Mouse (Mus musculus) liver, adult 2 months (tissue): Measurements from ENCODE around the gene Rnf216. TPM values are rescaled to one million over a fixed set of nuclear protein-coding genes. Genes with fewer than 3 reads are reported as not detected.

ENCODE experiments used
- DNase-seq: peaks from one replicate; pipeline ENCODE4 v3.0.0-alpha.2; 2011; ENCODE audit warnings: low read depth, low spot score; ENCODE audit errors: extremely low read depth
- H3K27ac ChIP-seq: fragments of 200-500 bp; replicated peaks from 2 replicates; pipeline ENCODE4 v1.5.1; 2012; ENCODE audit warnings: low read depth, mild to moderate bottlenecking, control low read depth, inconsistent platforms, low read length; ENCODE audit not compliant: insufficient read depth
- H3K27me3 ChIP-seq: fragments of 200-500 bp; 2 replicates; pipeline ENCODE4 v1.6.1; 2012; ENCODE audit warnings: mild to moderate bottlenecking, moderate library complexity, low read length, inconsistent platforms; ENCODE audit not compliant: control insufficient read depth, insufficient read depth
- H3K36me3 ChIP-seq: fragments of 200-500 bp; 2 replicates; pipeline ENCODE4 v1.6.1; 2012; ENCODE audit warnings: low read length, inconsistent platforms; ENCODE audit not compliant: control insufficient read depth, insufficient read depth
- H3K4me1 ChIP-seq: fragments of 200-500 bp; 2 replicates; pipeline ENCODE4 v1.6.1; 2011; ENCODE audit warnings: low read length; ENCODE audit not compliant: control insufficient read depth, insufficient read depth
- H3K4me3 ChIP-seq: fragments of 200-500 bp; 2 replicates; pipeline ENCODE4 v1.5.1; 2011; ENCODE audit warnings: low read depth, mild to moderate bottlenecking, control low read depth, low read length, moderate library complexity; ENCODE audit not compliant: insufficient read depth
- H3K79me2 ChIP-seq: fragments of 200-500 bp; 2 replicates; pipeline ENCODE4 v1.6.1; 2012; ENCODE audit warnings: inconsistent platforms, mild to moderate bottlenecking, low read length, moderate library complexity; ENCODE audit not compliant: control insufficient read depth, insufficient read depth
- H3K9ac ChIP-seq: fragments of 200-500 bp; 2 replicates; pipeline ENCODE4 v1.6.1; 2012; ENCODE audit warnings: low read depth, mild to moderate bottlenecking, control low read depth, inconsistent platforms, low read length
- CTCF ChIP-seq: fragments of 200-500 bp; IDR thresholded peaks from 2 replicates; pipeline ENCODE4 v1.5.1; 2011; ENCODE audit warnings: low read depth, low read length, control low read depth
- POLR2A ChIP-seq: fragments of 200-500 bp; IDR thresholded peaks from 2 replicates; pipeline ENCODE4 v1.6.1; 2011; ENCODE audit warnings: low read length, control low read depth; ENCODE audit not compliant: insufficient read depth; ENCODE audit errors: extremely low read depth
- WGBS: fragments of 180-500 bp; shearing (Covaris S2); methylation state at CpG from one replicate; pipeline ENCODE4 v1.1.7; 2018; 5-methylcytosine and 5-hydroxymethylcytosine counted together
- polyA plus RNA-seq: library from polyadenylated mRNA; depleted of rRNA; stranded (reverse); fragments of >200 nt; gene quantifications from 2 replicates; pipeline ENCODE4 v1.2.3, GENCODE M21; 2012; rRNA removed
- total RNA-seq: library from RNA; depleted of rRNA; stranded (reverse); fragments of >200 nt; gene quantifications from 2 replicates; pipeline ENCODE4 v1.2.3, GENCODE M21; 2014; rRNA removed

Rnf216 gene
- total RNA-seq, result 10.8 and 11.5 TPM in 2 replicates
- 10.4 and 12.1 TPM in 2 replicates for polyA plus RNA-seq

DNA sequence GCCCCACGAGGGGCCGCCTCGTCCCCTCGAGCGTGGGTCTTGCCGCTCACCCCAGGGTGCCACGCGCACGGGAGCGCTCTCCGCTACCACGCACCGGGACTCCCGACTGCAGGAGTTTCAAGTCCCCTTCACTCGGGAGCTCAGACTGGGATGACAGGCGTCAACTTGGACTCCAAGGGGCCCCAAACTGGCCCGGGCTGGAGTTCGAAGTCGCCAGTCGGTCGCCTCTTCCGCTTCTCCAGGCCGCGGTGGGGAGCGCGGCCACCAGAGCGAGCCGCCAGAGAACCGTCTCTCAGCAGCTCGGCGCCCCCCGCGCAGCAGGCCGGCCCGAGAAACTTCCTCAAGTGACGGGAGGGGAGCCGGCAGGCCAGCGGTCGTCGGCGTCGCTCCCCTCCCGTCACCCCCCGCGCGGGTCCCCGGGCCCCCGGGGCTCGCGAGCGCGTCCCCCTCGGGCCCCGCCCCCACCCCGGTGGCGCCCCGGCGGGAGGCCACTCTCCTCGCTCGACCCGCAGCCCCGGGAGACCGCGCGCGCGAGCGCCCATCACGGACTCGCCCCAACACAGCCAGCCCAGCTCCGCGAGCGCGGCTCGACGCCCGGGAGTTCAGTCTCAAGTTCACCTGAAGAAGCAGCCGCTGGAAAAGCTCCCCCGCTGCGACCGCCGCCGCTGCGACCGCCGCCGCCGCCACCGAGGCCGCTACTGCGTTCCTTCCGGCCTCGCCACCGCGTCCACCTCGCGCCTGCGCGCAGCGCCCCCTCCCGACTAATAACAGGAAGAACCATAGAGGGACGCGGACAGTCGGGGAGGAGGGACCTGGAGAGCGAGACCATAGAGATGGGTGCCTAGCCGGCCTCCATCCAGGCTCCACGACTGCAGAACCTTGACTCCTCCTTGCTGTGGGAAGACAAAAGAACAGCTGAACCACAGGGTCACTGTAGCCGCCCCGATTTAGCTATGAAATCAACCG is at the start of gene Rnf216:
Rnf216 (minus strand) TSS at position 714 of the 966 bp plus-strand sequence.
- Histone ChIP-seq H3K27ac (peak within 1 kb of the TSS; percentile 53), H3K4me3 (peak within 1 kb of the TSS; percentile 82), H3K4me1 (peaks cover 3% of the 10 kb centered on the region; the same call in 1 of the 2 replicates), H3K9ac (peak within 1 kb of the TSS; percentile 90), H3K27me3 (no peaks in the 10 kb centered on the region), H3K79me2 (peaks cover 24% of the 10 kb centered on the region), H3K36me3 (no peaks in the 10 kb centered on the region)
- 1% methylated on average over 98 of the region's 110 CpGs for WGBS
- peak; percentile 79 for TF ChIP-seq CTCF
- peak; percentile 85; the same call in 1 of the 2 replicates for TF ChIP-seq POLR2A
- DNase-seq, result peak; percentile 78

DNA sequence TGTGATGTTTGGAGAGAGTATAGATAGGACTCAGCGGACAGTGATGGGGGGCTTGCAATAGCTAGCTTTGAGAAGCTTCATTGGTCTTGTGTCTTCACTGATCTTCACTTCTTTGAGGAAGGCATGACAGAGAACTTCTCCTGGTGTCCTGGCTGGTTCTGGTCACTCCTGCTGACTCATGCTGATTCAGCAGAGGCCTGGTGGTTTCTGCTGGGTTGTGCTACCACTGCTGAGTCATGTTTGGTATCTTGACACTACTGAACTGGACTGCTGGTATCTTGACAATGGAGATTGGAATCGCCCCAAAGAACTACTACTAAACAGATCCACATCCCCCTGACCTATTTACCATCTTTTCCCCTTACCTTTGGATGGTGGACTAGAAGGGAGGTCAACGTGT is 42.7 kb upstream of the Rnf216 start:
- Histone ChIP-seq H3K27ac (no peak overlapping the region), H3K9ac (no peak overlapping the region), H3K4me1 (no peaks in the 10 kb centered on the region), H3K27me3 (peaks cover 8% of the 10 kb centered on the region; the same call in 1 of the 2 replicates), H3K79me2 (no peaks in the 10 kb centered on the region), H3K36me3 (no peaks in the 10 kb centered on the region), H3K4me3 (no peak overlapping the region)
- TF ChIP-seq POLR2A (no peak), CTCF (no peak)
- no peak for DNase-seq
- 96% methylated on average over 3 of the region's 3 CpGs for WGBS

DNA sequence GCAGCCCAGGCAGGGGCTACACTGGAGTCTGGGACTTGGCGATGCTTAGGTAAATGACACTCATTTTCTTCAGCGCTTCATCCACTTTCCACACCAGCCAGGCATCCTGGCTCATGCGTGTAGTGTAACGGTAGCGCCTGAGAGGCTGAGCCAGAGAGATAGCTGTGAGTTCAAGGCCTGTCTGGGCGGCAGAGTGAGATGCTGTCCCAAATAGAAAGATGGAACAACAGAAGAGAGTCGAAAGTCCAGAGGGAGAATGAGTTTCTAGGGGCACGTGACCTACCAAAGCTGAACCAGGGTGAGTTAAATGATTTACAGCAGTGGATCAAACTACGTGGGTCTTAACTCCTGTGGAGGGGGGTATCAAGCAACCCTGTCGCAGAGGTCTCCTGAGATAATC is 41.0 kb upstream of the Rnf216 start:
- Histone ChIP-seq H3K27ac (no peak overlapping the region), H3K4me3 (no peak overlapping the region), H3K27me3 (peaks cover 8% of the 10 kb centered on the region; the same call in 1 of the 2 replicates), H3K36me3 (no peaks in the 10 kb centered on the region), H3K4me1 (no peaks in the 10 kb centered on the region), H3K9ac (no peak overlapping the region), H3K79me2 (no peaks in the 10 kb centered on the region)
- TF ChIP-seq CTCF (no peak), POLR2A (no peak)
- WGBS, result 73% methylated on average over 10 of the region's 10 CpGs
- DNase-seq, result no peak

DNA sequence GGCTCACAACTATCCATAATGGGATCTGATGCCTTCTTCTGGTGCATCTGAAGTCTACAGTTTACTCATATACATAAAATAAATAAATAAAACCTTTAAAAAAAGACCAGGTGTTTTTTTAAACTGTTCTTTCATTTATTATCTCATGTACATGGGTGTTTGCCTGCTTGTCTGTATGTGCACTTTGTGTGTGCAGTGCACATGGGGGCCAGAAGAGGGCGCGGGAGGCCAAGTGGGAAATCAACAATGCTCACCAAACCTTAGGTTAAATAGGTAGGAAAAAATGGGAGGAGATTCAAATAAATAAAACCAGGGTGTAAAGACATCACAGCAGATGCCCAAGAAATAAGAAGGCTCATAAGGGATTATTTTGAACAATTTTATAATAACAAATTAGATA is 37.2 kb upstream of the Rnf216 start:
- no peaks in the 10 kb centered on the region for H3K79me2 ChIP-seq
- H3K4me3 ChIP-seq, result no peak overlapping the region
- no peaks in the 10 kb centered on the region for H3K36me3 ChIP-seq
- H3K4me1 ChIP-seq, result no peaks in the 10 kb centered on the region
- no peak for DNase-seq
- 92% methylated on average over 2 of the region's 2 CpGs for WGBS
- no peak overlapping the region for H3K27ac ChIP-seq
- no peak overlapping the region for H3K9ac ChIP-seq
- no peaks in the 10 kb centered on the region for H3K27me3 ChIP-seq
- TF ChIP-seq POLR2A (no peak), CTCF (no peak)

DNA sequence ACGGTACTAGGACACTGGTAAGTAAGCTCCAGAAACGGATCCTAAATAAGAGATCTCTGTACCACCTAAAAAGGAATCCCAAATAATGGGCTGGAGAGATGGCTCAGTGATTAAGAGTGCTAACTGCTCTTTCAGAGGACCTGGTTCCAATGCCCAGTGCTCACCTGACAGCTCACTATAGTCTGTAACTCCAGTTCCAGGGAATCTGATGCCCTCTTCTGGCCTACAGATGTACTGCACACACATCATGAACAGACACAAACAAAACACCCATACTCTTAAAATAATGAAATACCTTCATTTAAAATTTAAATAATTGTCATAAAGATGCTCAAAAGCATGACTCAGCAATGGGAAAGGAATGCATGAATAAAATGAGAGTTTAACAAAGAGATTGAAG is 36.7 kb upstream of the Rnf216 start:
- Histone ChIP-seq H3K36me3 (no peaks in the 10 kb centered on the region), H3K9ac (no peak overlapping the region), H3K79me2 (no peaks in the 10 kb centered on the region), H3K27ac (no peak overlapping the region), H3K27me3 (no peaks in the 10 kb centered on the region), H3K4me3 (no peak overlapping the region), H3K4me1 (no peaks in the 10 kb centered on the region)
- no peak for TF ChIP-seq CTCF
- no peak for TF ChIP-seq POLR2A
- WGBS, result 89% methylated on average over 2 of the region's 2 CpGs
- DNase-seq, result no peak

DNA sequence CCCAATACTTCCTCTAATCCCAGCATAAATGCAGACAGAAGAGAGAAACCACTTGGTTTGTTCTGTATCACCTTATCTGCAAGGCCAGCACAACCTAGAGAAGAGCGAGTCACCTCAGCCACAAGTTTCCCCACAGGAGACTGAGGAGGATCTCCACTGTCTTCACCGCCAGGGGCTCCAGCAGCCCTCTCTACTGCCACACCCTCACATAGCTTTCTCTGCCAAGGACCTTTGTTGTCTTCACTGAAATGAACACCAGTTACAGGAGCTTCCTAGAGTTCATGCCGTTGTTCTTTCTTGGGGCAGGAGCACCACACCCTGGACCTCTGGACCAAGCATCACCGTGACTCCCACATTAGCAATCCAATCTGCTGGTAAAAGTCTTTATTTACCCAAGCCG is 35.9 kb upstream of the Rnf216 start:
- H3K4me1 ChIP-seq, result no peaks in the 10 kb centered on the region
- no peaks in the 10 kb centered on the region for H3K27me3 ChIP-seq
- no peak overlapping the region for H3K27ac ChIP-seq
- no peaks in the 10 kb centered on the region for H3K79me2 ChIP-seq
- WGBS, result 74% methylated on average over 5 of the region's 5 CpGs
- no peaks in the 10 kb centered on the region for H3K36me3 ChIP-seq
- TF ChIP-seq POLR2A (no peak), CTCF (no peak)
- DNase-seq, result no peak
- no peak overlapping the region for H3K9ac ChIP-seq
- no peak overlapping the region for H3K4me3 ChIP-seq
